Mouse (Mus musculus) layer of hippocampus, postnatal 10 days (tissue): ENCODE measurements around the gene Rgp1. TPM values are rescaled to one million over a fixed set of nuclear protein-coding genes. Genes with fewer than 3 reads are reported as not detected.
A peak's percentile ranks its signal among the peaks of the same experiment; 100 is the strongest.

Experiments
- DNase-seq, 2 experiments: peaks; one replicate each; pipeline ENCODE4 v3.0.0; 2021; ENCODE audit warnings: low spot score in 2 of 2
- total RNA-seq, 2 experiments: library from RNA; stranded (reverse); gene quantifications; 2 replicates each; pipeline ENCODE4 v1.2.3; 2021

Rgp1 gene
- total RNA-seq, 2 experiments from 2014 or later: 46.2 to 53.6 TPM

GRCm38 (mm10) chr4:43561997-43562768 lies 16.3 kb upstream of the Rgp1 start, which contains the start of the genes Creb3 and Tln1:
TSS of gene Creb3 (plus strand) at chr4:43562332.
TSS of gene Tln1 (minus strand) at chr4:43562691.
- peak; percentile 90 to 92 for DNase-seq

- no peak for DNase-seq
These were observed 15.5 kb upstream of the Rgp1 start for GRCm38 (mm10) chr4:43562769-43563600.

- no peak for DNase-seq
These were observed 15.0 kb upstream of the Rgp1 start for GRCm38 (mm10) chr4:43563601-43563875.

- no peak for DNase-seq
These were observed 14.3 kb upstream of the Rgp1 start for GRCm38 (mm10) chr4:43564231-43564630.

- no peak for DNase-seq
These were observed 11.4 kb upstream of the Rgp1 start for GRCm38 (mm10) chr4:43567140-43567539.

GRCm38 (mm10) chr4:43571395-43572045 lies 7.0 kb upstream of the Rgp1 start:
- DNase-seq: no peak

- DNase-seq: no peak
These were observed 5.0 kb upstream of the Rgp1 start for GRCm38 (mm10) chr4:43573561-43573960.

GRCm38 (mm10) chr4:43575356-43575755 lies 3.2 kb upstream of the Rgp1 start:
- DNase-seq: no peak

- no peak for DNase-seq
These were observed 1.2 kb upstream of the Rgp1 start for GRCm38 (mm10) chr4:43577237-43577881.

GRCm38 (mm10) chr4:43579256-43579655 lies 741 bp downstream of the Rgp1 start:
- peak in 1 of 2 experiments; percentile 24 for DNase-seq

GRCm38 (mm10) chr4:43579731-43580130 lies 1.2 kb downstream of the Rgp1 start:
- DNase-seq: no peak

- DNase-seq: no peak
These were observed 2.2 kb downstream of the Rgp1 start for GRCm38 (mm10) chr4:43580721-43581120.

- DNase-seq: no peak
These were observed 2.9 kb downstream of the Rgp1 start for GRCm38 (mm10) chr4:43581381-43581780.

GRCm38 (mm10) chr4:43582241-43582640 lies 3.7 kb downstream of the Rgp1 start:
- no peak for DNase-seq

GRCm38 (mm10) chr4:43583421-43583820 lies 4.9 kb downstream of the Rgp1 start:
- no peak for DNase-seq

- DNase-seq: no peak
These were observed 6.2 kb downstream of the Rgp1 start, which contains the start of gene Msmp for GRCm38 (mm10) chr4:43584444-43585416. TSS of gene Msmp (minus strand) at chr4:43584494.

- DNase-seq: no peak
These were observed 7.2 kb downstream of the Rgp1 start for GRCm38 (mm10) chr4:43585682-43586081.

- DNase-seq: no peak
These were observed 7.9 kb downstream of the Rgp1 start for GRCm38 (mm10) chr4:43586411-43586810.

- DNase-seq: no peak
These were observed 9.2 kb downstream of the Rgp1 start for GRCm38 (mm10) chr4:43587681-43588080.

- DNase-seq: no peak
These were observed 13.0 kb downstream of the Rgp1 start for GRCm38 (mm10) chr4:43591543-43591942.
